Mouse (Mus musculus): ENCODE results near the gene Fbxo11. TPM values are rescaled to one million over a fixed set of nuclear protein-coding genes. Genes with fewer than 3 reads are reported as not detected.
"Not testable (repeated sequence)": the region's sequence is repeated elsewhere in the genome, so short reads cannot be mapped to it uniquely, and the experiment has no call there.

Fbxo11 gene
- polyA plus RNA-seq, 1 experiment from 2014 or later = 18.2 TPM

- peak within 1 kb of the TSS; percentile 72 for H3K4me2 ChIP-seq
- H3K4me3 ChIP-seq = peak within 1 kb of the TSS; percentile 100
- H3K27me3 ChIP-seq = no peaks in the 10 kb centered on the region
- H3K9ac ChIP-seq = peak within 1 kb of the TSS; percentile 93
- H3K9me3 ChIP-seq = no peaks in the 10 kb centered on the region
- peaks cover 14% of the 10 kb centered on the region for H3K4me1 ChIP-seq
- WGBS = under 1% methylated on average over 62 of the region's 63 CpGs
- H3K36me3 ChIP-seq = 0 out of 2 replicates have a peak, but pooled peaks cover 8% of the 10 kb centered on the region
- ATAC-seq (ENCODE audit: insufficient number of reproducible peaks, low FRiP score, low TSS enrichment, low read depth) = peak; percentile 97
- peak within 1 kb of the TSS; percentile 93 for H3K27ac ChIP-seq
Observed at GRCm38 (mm10) chr17:87974629-87975228, 90.4 kb downstream of the Fbxo11 start, which contains the start of gene Msh6. Gene Msh6 (plus strand): TSS chr17:87975062.

GRCm38 (mm10) chr17:87973261-87974167, 91.6 kb downstream of the Fbxo11 start:
- Histone ChIP-seq H3K4me3 (no peak overlapping the region), H3K27me3 (no peaks in the 10 kb centered on the region), H3K9ac (no peak overlapping the region), H3K36me3 (0 out of 2 replicates have a peak, but pooled peaks cover 6% of the 10 kb centered on the region), H3K4me2 (no peak overlapping the region), H3K4me1 (peaks cover 14% of the 10 kb centered on the region), H3K9me3 (no peaks in the 10 kb centered on the region), H3K27ac (no peak overlapping the region; the same call in 1 of the 2 replicates)
- WGBS = 70% methylated on average over 10 of the region's 10 CpGs
- ATAC-seq (ENCODE audit: insufficient number of reproducible peaks, low FRiP score, low TSS enrichment, low read depth) = no peak

GRCm38 (mm10) chr17:87972856-87973255, 92.2 kb downstream of the Fbxo11 start:
- Histone ChIP-seq H3K4me2 (no peak overlapping the region), H3K4me1 (peaks cover 14% of the 10 kb centered on the region), H3K4me3 (no peak overlapping the region), H3K36me3 (0 out of 2 replicates have a peak, but pooled peaks cover 3% of the 10 kb centered on the region), H3K9me3 (no peaks in the 10 kb centered on the region), H3K27ac (no peak overlapping the region), H3K27me3 (no peaks in the 10 kb centered on the region), H3K9ac (no peak overlapping the region)
- WGBS = 69% methylated on average over 5 of the region's 5 CpGs
- no peak for ATAC-seq (ENCODE audit: insufficient number of reproducible peaks, low FRiP score, low TSS enrichment, low read depth)

- H3K27ac ChIP-seq; ATAC-seq (ENCODE audit: insufficient number of reproducible peaks, low FRiP score, low TSS enrichment, low read depth); H3K9me3 ChIP-seq; H3K9ac ChIP-seq; H3K4me2 ChIP-seq; H3K27me3 ChIP-seq; H3K4me3 ChIP-seq; H3K36me3 ChIP-seq: not testable (repeated sequence)
- peaks cover 14% of the 10 kb centered on the region for H3K4me1 ChIP-seq
- 85% methylated on average over 15 of the region's 15 CpGs for WGBS
Observed at GRCm38 (mm10) chr17:87971696-87972591, 93.1 kb downstream of the Fbxo11 start.

- not testable (repeated sequence) for H3K36me3 ChIP-seq; H3K9ac ChIP-seq; H3K4me1 ChIP-seq; H3K9me3 ChIP-seq; H3K27ac ChIP-seq; H3K4me3 ChIP-seq; H3K27me3 ChIP-seq; ATAC-seq (ENCODE audit: insufficient number of reproducible peaks, low FRiP score, low TSS enrichment, low read depth); H3K4me2 ChIP-seq
- WGBS = 31% methylated on average over 6 of the region's 8 CpGs
Observed at GRCm38 (mm10) chr17:87968483-87968926, 96.6 kb downstream of the Fbxo11 start.

GRCm38 (mm10) chr17:87963081-87964075, 101.7 kb downstream of the Fbxo11 start:
- no peak overlapping the region for H3K9ac ChIP-seq
- H3K4me2 ChIP-seq = no peak overlapping the region
- H3K4me3 ChIP-seq = no peak overlapping the region
- H3K27ac ChIP-seq = no peak overlapping the region
- ATAC-seq (ENCODE audit: insufficient number of reproducible peaks, low FRiP score, low TSS enrichment, low read depth) = no peak
- no peaks in the 10 kb centered on the region for H3K4me1 ChIP-seq
- 94% methylated on average over 13 of the region's 14 CpGs for WGBS
- no peaks in the 10 kb centered on the region for H3K36me3 ChIP-seq
- no peaks in the 10 kb centered on the region for H3K9me3 ChIP-seq
- no peaks in the 10 kb centered on the region for H3K27me3 ChIP-seq

- not testable (repeated sequence) for H3K4me3 ChIP-seq; H3K4me2 ChIP-seq; H3K9me3 ChIP-seq; ATAC-seq (ENCODE audit: insufficient number of reproducible peaks, low FRiP score, low TSS enrichment, low read depth); H3K36me3 ChIP-seq; H3K27me3 ChIP-seq; H3K4me1 ChIP-seq; H3K27ac ChIP-seq; H3K9ac ChIP-seq
- WGBS = 83% methylated on average over 5 of the region's 5 CpGs
Observed at GRCm38 (mm10) chr17:87959931-87960330, 105.2 kb downstream of the Fbxo11 start.

GRCm38 (mm10) chr17:87959406-87959805, 105.7 kb downstream of the Fbxo11 start:
- not testable (repeated sequence) for ATAC-seq (ENCODE audit: insufficient number of reproducible peaks, low FRiP score, low TSS enrichment, low read depth); H3K27ac ChIP-seq; H3K9me3 ChIP-seq; H3K36me3 ChIP-seq; H3K4me3 ChIP-seq; H3K4me1 ChIP-seq; H3K27me3 ChIP-seq; H3K4me2 ChIP-seq; H3K9ac ChIP-seq
- WGBS = 94% methylated on average over 11 of the region's 11 CpGs

GRCm38 (mm10) chr17:87958283-87958682, 106.8 kb downstream of the Fbxo11 start:
- Histone ChIP-seq H3K4me3 (no peak overlapping the region), H3K9me3 (no peaks in the 10 kb centered on the region), H3K27me3 (no peaks in the 10 kb centered on the region), H3K4me1 (no peaks in the 10 kb centered on the region), H3K36me3 (no peaks in the 10 kb centered on the region), H3K4me2 (no peak overlapping the region), H3K9ac (no peak overlapping the region), H3K27ac (no peak overlapping the region)
- ATAC-seq (ENCODE audit: insufficient number of reproducible peaks, low FRiP score, low TSS enrichment, low read depth) = no peak
- 62% methylated on average over 8 of the region's 8 CpGs for WGBS

- no peak for ATAC-seq (ENCODE audit: insufficient number of reproducible peaks, low FRiP score, low TSS enrichment, low read depth)
- WGBS = 68% methylated on average over 12 of the region's 12 CpGs
- no peak overlapping the region for H3K4me3 ChIP-seq
- H3K27me3 ChIP-seq = no peaks in the 10 kb centered on the region
- H3K9me3 ChIP-seq = no peaks in the 10 kb centered on the region
- no peaks in the 10 kb centered on the region for H3K36me3 ChIP-seq
- H3K4me1 ChIP-seq = no peaks in the 10 kb centered on the region
- H3K9ac ChIP-seq = no peak overlapping the region
- H3K27ac ChIP-seq = no peak overlapping the region
- H3K4me2 ChIP-seq = no peak overlapping the region
Observed at GRCm38 (mm10) chr17:87957096-87957840, 107.8 kb downstream of the Fbxo11 start.
